Mouse (Mus musculus): Measurements from ENCODE around the gene Palld. TPM values are rescaled to one million over a fixed set of nuclear protein-coding genes. Genes with fewer than 3 reads are reported as not detected.

Gene Palld
- polyA plus RNA-seq, 1 experiment from 2014 or later, result 17.3 TPM

- no peak overlapping the region for H3K4me3 ChIP-seq (ENCODE audit: low read length)
- no peak overlapping the region for H3K4me2 ChIP-seq (ENCODE audit: low read length)
- H3K27ac ChIP-seq (ENCODE audit: low read depth, low read length), result no peak overlapping the region
- H3K9ac ChIP-seq (ENCODE audit: low read depth, low read length), result no peak overlapping the region
- no peaks in the 10 kb centered on the region; the same call in 1 of the 2 replicates for H3K36me3 ChIP-seq (ENCODE audit: control insufficient read depth, insufficient read depth, low read length)
- no peak for ATAC-seq
- no peaks in the 10 kb centered on the region for H3K9me3 ChIP-seq (ENCODE audit: control insufficient read depth, low read length)
- H3K27me3 ChIP-seq (replicated peaks; ENCODE audit: control insufficient read depth, insufficient read depth, low read length), result no peaks in the 10 kb centered on the region
- no peaks in the 10 kb centered on the region for H3K4me1 ChIP-seq (ENCODE audit: control insufficient read depth, insufficient read depth, low read depth, low read length)
Measured at GRCm38 (mm10) chr8:61502277-61502676, 400.2 kb downstream of the Palld start.

GRCm38 (mm10) chr8:61500914-61501313, 401.6 kb downstream of the Palld start:
- Histone ChIP-seq H3K9ac (ENCODE audit: low read depth, low read length) (no peak overlapping the region), H3K36me3 (ENCODE audit: control insufficient read depth, insufficient read depth, low read length) (no peaks in the 10 kb centered on the region; the same call in 1 of the 2 replicates), H3K4me2 (ENCODE audit: low read length) (no peak overlapping the region), H3K27me3 (replicated peaks; ENCODE audit: control insufficient read depth, insufficient read depth, low read length) (no peaks in the 10 kb centered on the region), H3K27ac (ENCODE audit: low read depth, low read length) (no peak overlapping the region), H3K9me3 (ENCODE audit: control insufficient read depth, low read length) (no peaks in the 10 kb centered on the region), H3K4me1 (ENCODE audit: control insufficient read depth, insufficient read depth, low read depth, low read length) (no peaks in the 10 kb centered on the region), H3K4me3 (ENCODE audit: low read length) (no peak overlapping the region)
- ATAC-seq, result no peak
- WGBS, result 88% methylated on average over 3 of the region's 3 CpGs

GRCm38 (mm10) chr8:61499035-61499434, 403.5 kb downstream of the Palld start:
- H3K4me1 ChIP-seq (ENCODE audit: control insufficient read depth, insufficient read depth, low read depth, low read length), result no peaks in the 10 kb centered on the region
- H3K27ac ChIP-seq (ENCODE audit: low read depth, low read length), result no peak overlapping the region
- no peaks in the 10 kb centered on the region for H3K9me3 ChIP-seq (ENCODE audit: control insufficient read depth, low read length)
- 63% methylated on average over 4 of the region's 4 CpGs for whole genome bisulfite sequencing
- H3K9ac ChIP-seq (ENCODE audit: low read depth, low read length), result no peak overlapping the region
- no peak overlapping the region for H3K4me3 ChIP-seq (ENCODE audit: low read length)
- H3K27me3 ChIP-seq (replicated peaks; ENCODE audit: control insufficient read depth, insufficient read depth, low read length), result no peaks in the 10 kb centered on the region
- no peaks in the 10 kb centered on the region; the same call in 1 of the 2 replicates for H3K36me3 ChIP-seq (ENCODE audit: control insufficient read depth, insufficient read depth, low read length)
- no peak overlapping the region for H3K4me2 ChIP-seq (ENCODE audit: low read length)
- ATAC-seq, result peak; percentile 52; the same call in 1 of the 2 replicates

GRCm38 (mm10) chr8:61497110-61497509, 405.4 kb downstream of the Palld start:
- no peaks in the 10 kb centered on the region for H3K9me3 ChIP-seq (ENCODE audit: control insufficient read depth, low read length)
- H3K36me3 ChIP-seq (ENCODE audit: control insufficient read depth, insufficient read depth, low read length), result no peaks in the 10 kb centered on the region
- no peaks in the 10 kb centered on the region for H3K27me3 ChIP-seq (replicated peaks; ENCODE audit: control insufficient read depth, insufficient read depth, low read length)
- ATAC-seq, result no peak
- H3K4me3 ChIP-seq (ENCODE audit: low read length), result no peak overlapping the region
- H3K27ac ChIP-seq (ENCODE audit: low read depth, low read length), result no peak overlapping the region
- H3K4me1 ChIP-seq (ENCODE audit: control insufficient read depth, insufficient read depth, low read depth, low read length), result no peaks in the 10 kb centered on the region
- H3K4me2 ChIP-seq (ENCODE audit: low read length), result no peak overlapping the region
- 85% methylated on average over 4 of the region's 4 CpGs for WGBS
- no peak overlapping the region for H3K9ac ChIP-seq (ENCODE audit: low read depth, low read length)

GRCm38 (mm10) chr8:61488631-61489030, 413.9 kb downstream of the Palld start:
- Histone ChIP-seq H3K4me3 (ENCODE audit: low read length) (no peak overlapping the region; the same call in 1 of the 2 replicates), H3K4me2 (ENCODE audit: low read length) (peak overlapping the region; percentile 89), H3K27ac (ENCODE audit: low read depth, low read length) (no peak overlapping the region), H3K36me3 (ENCODE audit: control insufficient read depth, insufficient read depth, low read length) (no peaks in the 10 kb centered on the region), H3K9me3 (ENCODE audit: control insufficient read depth, low read length) (no peaks in the 10 kb centered on the region), H3K27me3 (replicated peaks; ENCODE audit: control insufficient read depth, insufficient read depth, low read length) (no peaks in the 10 kb centered on the region), H3K9ac (ENCODE audit: low read depth, low read length) (no peak overlapping the region), H3K4me1 (ENCODE audit: control insufficient read depth, insufficient read depth, low read depth, low read length) (peaks cover 6% of the 10 kb centered on the region)
- 92% methylated on average over 8 of the region's 8 CpGs for WGBS
- no peak for ATAC-seq

GRCm38 (mm10) chr8:61487597-61488156, 414.8 kb downstream of the Palld start, which contains the start of gene Cbr4:
Cbr4 (plus strand) TSS chr8:61487734.
- H3K9ac ChIP-seq (ENCODE audit: low read depth, low read length), result peak within 1 kb of the TSS; percentile 86
- 1% methylated on average over 29 of the region's 29 CpGs for WGBS

GRCm38 (mm10) chr8:61486923-61487529, 415.5 kb downstream of the Palld start:
- Histone ChIP-seq H3K27me3 (replicated peaks; ENCODE audit: control insufficient read depth, insufficient read depth, low read length) (no peaks in the 10 kb centered on the region), H3K4me2 (ENCODE audit: low read length) (peak overlapping the region; percentile 22), H3K4me1 (ENCODE audit: control insufficient read depth, insufficient read depth, low read depth, low read length) (peaks cover 6% of the 10 kb centered on the region), H3K27ac (ENCODE audit: low read depth, low read length) (peak overlapping the region; percentile 95), H3K9ac (ENCODE audit: low read depth, low read length) (no peak overlapping the region), H3K36me3 (ENCODE audit: control insufficient read depth, insufficient read depth, low read length) (no peaks in the 10 kb centered on the region), H3K4me3 (ENCODE audit: low read length) (peak overlapping the region; percentile 69), H3K9me3 (ENCODE audit: control insufficient read depth, low read length) (no peaks in the 10 kb centered on the region)
- 98% methylated on average over 2 of the region's 2 CpGs for WGBS
- no peak for ATAC-seq

More at GRCm38 (mm10) chr8:61487597-61488156, 414.8 kb downstream of the Palld start, which contains the start of gene Cbr4:
- peak within 1 kb of the TSS; percentile 95 for H3K27ac ChIP-seq (ENCODE audit: low read depth, low read length)
- peaks cover 6% of the 10 kb centered on the region for H3K4me1 ChIP-seq (ENCODE audit: control insufficient read depth, insufficient read depth, low read depth, low read length)
- peak within 1 kb of the TSS; percentile 89 for H3K4me2 ChIP-seq (ENCODE audit: low read length)
- peak; percentile 97 for ATAC-seq
- H3K4me3 ChIP-seq (ENCODE audit: low read length), result peak within 1 kb of the TSS; percentile 69
- no peaks in the 10 kb centered on the region for H3K9me3 ChIP-seq (ENCODE audit: control insufficient read depth, low read length)
- no peaks in the 10 kb centered on the region for H3K27me3 ChIP-seq (replicated peaks; ENCODE audit: control insufficient read depth, insufficient read depth, low read length)
- H3K36me3 ChIP-seq (ENCODE audit: control insufficient read depth, insufficient read depth, low read length), result no peaks in the 10 kb centered on the region

GRCm38 (mm10) chr8:61480260-61480967, 422.1 kb downstream of the Palld start:
- WGBS, result 81% methylated on average over 14 of the region's 14 CpGs
- H3K27ac ChIP-seq (ENCODE audit: low read depth, low read length), result no peak overlapping the region
- H3K4me2 ChIP-seq (ENCODE audit: low read length), result no peak overlapping the region
- no peaks in the 10 kb centered on the region for H3K27me3 ChIP-seq (replicated peaks; ENCODE audit: control insufficient read depth, insufficient read depth, low read length)
- ATAC-seq, result peak; percentile 40; the same call in 1 of the 2 replicates
- H3K4me1 ChIP-seq (ENCODE audit: control insufficient read depth, insufficient read depth, low read depth, low read length), result no peaks in the 10 kb centered on the region
- no peaks in the 10 kb centered on the region for H3K9me3 ChIP-seq (ENCODE audit: control insufficient read depth, low read length)
- H3K9ac ChIP-seq (ENCODE audit: low read depth, low read length), result no peak overlapping the region
- H3K36me3 ChIP-seq (ENCODE audit: control insufficient read depth, insufficient read depth, low read length), result no peaks in the 10 kb centered on the region
- H3K4me3 ChIP-seq (ENCODE audit: low read length), result no peak overlapping the region

- ATAC-seq, result peak; percentile 76
- H3K27me3 ChIP-seq (replicated peaks; ENCODE audit: control insufficient read depth, insufficient read depth, low read length), result no peaks in the 10 kb centered on the region
- H3K4me1 ChIP-seq (ENCODE audit: control insufficient read depth, insufficient read depth, low read depth, low read length), result no peaks in the 10 kb centered on the region
- H3K4me2 ChIP-seq (ENCODE audit: low read length), result no peak overlapping the region
- H3K36me3 ChIP-seq (ENCODE audit: control insufficient read depth, insufficient read depth, low read length), result no peaks in the 10 kb centered on the region
- H3K27ac ChIP-seq (ENCODE audit: low read depth, low read length), result no peak overlapping the region
- no peaks in the 10 kb centered on the region for H3K9me3 ChIP-seq (ENCODE audit: control insufficient read depth, low read length)
- H3K4me3 ChIP-seq (ENCODE audit: low read length), result no peak overlapping the region
- 47% methylated on average over 11 of the region's 11 CpGs for WGBS
- H3K9ac ChIP-seq (ENCODE audit: low read depth, low read length), result no peak overlapping the region
Measured at GRCm38 (mm10) chr8:61479506-61480214, 422.8 kb downstream of the Palld start.

Data from hindbrain, embryonic 16.5 days (tissue).